Mouse (Mus musculus) CH12.LX (cell line): ENCODE results near the gene Nrp2. TPM values are rescaled to one million over a fixed set of nuclear protein-coding genes. Genes with fewer than 3 reads are reported as not detected.

Experiments used
- DNase-seq: peaks from one replicate; pipeline ENCODE4 v3.0.0-alpha.2; 2013; ENCODE audit errors: extremely low read depth
- H3K27ac ChIP-seq: 2 replicates; pipeline ENCODE4 v1.5.1; 2012; ENCODE audit warnings: low read depth, mild to moderate bottlenecking, control low read depth, moderate library complexity; ENCODE audit not compliant: insufficient read depth
- H3K27me3 ChIP-seq: replicated peaks from 2 replicates; pipeline ENCODE3; 2012; ENCODE audit warnings: inconsistent platforms
- H3K36me3 ChIP-seq, 2 experiments: replicated peaks in 1 of 2; 2 replicates each; pipeline versions ENCODE3 to v1.6.1; 2012; ENCODE audit warnings: inconsistent platforms in 1 of 2, low read length in 1 of 2, mild to moderate bottlenecking in 1 of 2, mixed read lengths in 1 of 2, moderate library complexity in 1 of 2; ENCODE audit not compliant: control insufficient read depth in 1 of 2, insufficient read depth in 1 of 2
- H3K4me1 ChIP-seq, 2 experiments: 2 replicates each; pipeline ENCODE4 v1.6.1; 2012; ENCODE audit warnings: inconsistent platforms in 1 of 2, moderate library complexity in 1 of 2; ENCODE audit not compliant: insufficient read depth in 2 of 2, control insufficient read depth in 1 of 2
- H3K4me2 ChIP-seq: 2 replicates; pipeline ENCODE4 v1.6.1; 2012; ENCODE audit warnings: low read depth, mild to moderate bottlenecking, control low read depth; ENCODE audit not compliant: poor library complexity, insufficient read depth, severe bottlenecking
- H3K4me3 ChIP-seq, 3 experiments: fragments of 150-350 bp in 1 of 3; sonication (generic) in 1 of 3; replicated peaks in 1 of 3; 2 replicates each; pipeline versions ENCODE3 to v1.5.1; 2011 to 2012; ENCODE audit warnings: low read depth in 2 of 3, low read length in 2 of 3, mild to moderate bottlenecking in 2 of 3, moderate library complexity in 2 of 3, control low read depth in 1 of 3, improper control_type of control experiment in 1 of 3, inconsistent platforms in 1 of 3, mixed read lengths in 1 of 3; ENCODE audit not compliant: poor library complexity in 1 of 3
- H3K79me2 ChIP-seq: replicated peaks from 2 replicates; pipeline ENCODE4 v1.6.1; 2012; ENCODE audit warnings: mild to moderate bottlenecking, moderate library complexity; ENCODE audit not compliant: control insufficient read depth, poor library complexity, insufficient read depth, severe bottlenecking; ENCODE audit errors: extremely low read depth
- H3K9ac ChIP-seq: 2 replicates; pipeline ENCODE4 v1.6.1; 2012; ENCODE audit warnings: low read depth, mild to moderate bottlenecking, control low read depth, moderate library complexity; ENCODE audit not compliant: insufficient read depth
- H3K9me3 ChIP-seq: replicated peaks from 2 replicates; pipeline ENCODE3; 2012; ENCODE audit warnings: low read length, inconsistent platforms, mixed read lengths
- BHLHE40 ChIP-seq: IDR thresholded peaks from 2 replicates; pipeline ENCODE4 v1.6.1; 2011; ENCODE audit warnings: mild to moderate bottlenecking, low read depth, low read length, improper control_type of control experiment
- CHD2 ChIP-seq: IDR thresholded peaks from 2 replicates; pipeline ENCODE4 v1.6.1; 2011; ENCODE audit warnings: low read length, improper control_type of control experiment
- ETS1 ChIP-seq: conservative IDR thresholded peaks from 2 replicates; pipeline ENCODE4 v1.6.1; 2012; ENCODE audit warnings: low read depth, mild to moderate bottlenecking, inconsistent platforms, low read length, improper control_type of control experiment, moderate library complexity
- GABPA ChIP-seq: IDR thresholded peaks from 2 replicates; pipeline ENCODE4 v1.6.1; 2012; ENCODE audit warnings: low read depth, low read length, improper control_type of control experiment, inconsistent platforms; ENCODE audit not compliant: insufficient replicate concordance
- JUN ChIP-seq: IDR thresholded peaks from 2 replicates; pipeline ENCODE4 v1.6.1; 2011; ENCODE audit warnings: low read depth, mild to moderate bottlenecking, low read length, improper control_type of control experiment, moderate library complexity; ENCODE audit not compliant: insufficient read depth
- JUND ChIP-seq: conservative IDR thresholded peaks from 2 replicates; pipeline ENCODE4 v1.6.1; 2011; ENCODE audit warnings: low read depth, low read length, improper control_type of control experiment
- MEF2A ChIP-seq: IDR thresholded peaks from 2 replicates; pipeline ENCODE4 v1.6.1; 2014; ENCODE audit warnings: low read depth, mild to moderate bottlenecking, inconsistent platforms, low read length, improper control_type of control experiment, borderline replicate concordance
- NELFE ChIP-seq: IDR thresholded peaks from 2 replicates; pipeline ENCODE4 v1.6.1; 2011; ENCODE audit warnings: low read depth, low read length, improper control_type of control experiment
- PAX5 ChIP-seq: IDR thresholded peaks from 2 replicates; pipeline ENCODE4 v1.6.1; 2012; ENCODE audit warnings: low read length, inconsistent platforms, mixed read lengths
- POLR2A ChIP-seq: IDR thresholded peaks from 2 replicates; pipeline ENCODE4 v1.6.1; 2011; ENCODE audit warnings: low read depth, mild to moderate bottlenecking, improper control_type of control experiment, low read length
- RAD21 ChIP-seq: IDR thresholded peaks from 2 replicates; pipeline ENCODE4 v1.6.1; 2011; ENCODE audit warnings: low read depth, mild to moderate bottlenecking, low read length, improper control_type of control experiment, moderate library complexity
- SIN3A ChIP-seq: IDR thresholded peaks from 2 replicates; pipeline ENCODE4 v1.6.1; 2012; ENCODE audit warnings: low read length, improper control_type of control experiment, inconsistent platforms
- TCF12 ChIP-seq: IDR thresholded peaks from 2 replicates; pipeline ENCODE4 v1.6.1; 2014; ENCODE audit warnings: low read depth, mild to moderate bottlenecking, inconsistent platforms, low read length, improper control_type of control experiment
- ZC3H11A ChIP-seq: IDR thresholded peaks from 2 replicates; pipeline ENCODE4 v1.6.1; 2012; ENCODE audit warnings: low read depth, mild to moderate bottlenecking, inconsistent platforms, low read length, improper control_type of control experiment
- ZMIZ1 ChIP-seq: IDR thresholded peaks from 2 replicates; pipeline ENCODE4 v1.6.1; 2012; ENCODE audit warnings: low read depth, mild to moderate bottlenecking, inconsistent platforms, low read length, improper control_type of control experiment
- dilution Hi-C: fragments of 300-500 bp; cut with MboI; formaldehyde crosslinking; loops from 2 replicates; pipeline ENCODE4 v1.14.3; 2020; ENCODE audit warnings: low sequenced_read_pairs; ENCODE audit not compliant: extremely low pct_unique_long_range_greater_than_20kb, extremely low pct_ligation_motif_present
- in situ Hi-C: fragments of 300-500 bp; cut with MboI; formaldehyde crosslinking; loops from 3 replicates; pipeline ENCODE4 v1.14.3; 2019; ENCODE audit warnings: low sequenced_read_pairs, low pct_ligation_motif_present, low pct_unique_long_range_greater_than_20kb, mixed read lengths
- polyA plus RNA-seq: library from polyadenylated mRNA; unstranded; fragments of >175 nt; gene quantifications from 2 replicates; pipeline ENCODE4 v1.2.1, GENCODE M21; 2012; ENCODE audit warnings: low read depth; ENCODE audit not compliant: insufficient read length
- total RNA-seq, 2 experiments: library from RNA; depleted of rRNA; stranded (reverse); fragments of 300-350 nt in 1 of 2; fragments of >200 nt in 1 of 2; gene quantifications; 2 replicates each; pipeline ENCODE4 v1.2.3; 2012 to 2014

The Nrp2 gene
- total and polyA plus RNA-seq, 3 experiments = 16.4 to 24.4 (median 17.3) TPM

- H3K27me3 ChIP-seq = no peaks in the 10 kb centered on the region
- 0 out of 2 replicates have a peak, but pooled peaks have one; percentile 1 for TF ChIP-seq TCF12
- no peak for TF ChIP-seq SIN3A
- no peak for TF ChIP-seq MEF2A
- TF ChIP-seq BHLHE40 = no peak
- no peak for TF ChIP-seq GABPA
- TF ChIP-seq, all 38 proteins: peak for 1
- Histone ChIP-seq H3K9me3 (no peaks in the 10 kb centered on the region), H3K79me2 (peaks cover 42% of the 10 kb centered on the region), H3K4me3 (peak overlapping the region in 1 of 3 experiments; percentile 75), H3K27ac (no peak overlapping the region), H3K9ac (peak overlapping the region; percentile 76; the same call in 1 of the 2 replicates), H3K4me1 (peaks cover 0 to 49% of the 10 kb centered on the region in 2 experiments; a peak in 3 of 4 replicates), H3K36me3 (peaks cover 0 to 10% of the 10 kb centered on the region in 2 experiments), H3K4me2 (peak overlapping the region; percentile 59)
- in situ Hi-C loops (loop anchor here (25.0 kb wide), 3 partner anchors 521 to 1571 kb away; no protein-coding TSS in a partner anchor), dilution Hi-C loops (no loop called here)
- DNase-seq = no peak
Measured at GRCm38 (mm10) chr1:62707913-62708860, 5.1 kb downstream of the Nrp2 start.

GRCm38 (mm10) chr1:62709770-62710335, 6.8 kb downstream of the Nrp2 start:
- no peak overlapping the region for H3K4me3 ChIP-seq
- peaks cover 39% of the 10 kb centered on the region for H3K79me2 ChIP-seq
- dilution Hi-C loops = no loop called here
- H3K27ac ChIP-seq = no peak overlapping the region
- H3K9me3 ChIP-seq = no peaks in the 10 kb centered on the region
- DNase-seq = no peak
- no peak overlapping the region for H3K9ac ChIP-seq
- no peak overlapping the region for H3K4me2 ChIP-seq
- H3K36me3 ChIP-seq = peaks cover 0 to 12% of the 10 kb centered on the region in 2 experiments
- TF ChIP-seq RAD21 (no peak), NELFE (no peak), PAX5 (no peak), ETS1 (no peak), JUN (no peak), POLR2A (no peak), CHD2 (no peak), JUND (no peak), BHLHE40 (no peak), ZC3H11A (no peak), ZMIZ1 (no peak)
- in situ Hi-C loops = loop anchor here (25.0 kb wide), 3 partner anchors 523 to 1573 kb away; no protein-coding TSS in a partner anchor
- H3K4me1 ChIP-seq = peaks cover 5 to 65% of the 10 kb centered on the region in 2 experiments; a peak in 3 of 4 replicates
- H3K27me3 ChIP-seq = no peaks in the 10 kb centered on the region
